Mouse (Mus musculus): ENCODE results near the gene Tacstd2. TPM values are rescaled to one million over a fixed set of nuclear protein-coding genes. Genes with fewer than 3 reads are reported as not detected.
"Not testable (repeated sequence)": the region's sequence is repeated elsewhere in the genome, so short reads cannot be mapped to it uniquely, and the experiment has no call there.

The Tacstd2 gene
- total RNA-seq (2018; cell fraction: chromatin; rRNA removed) = not detected
- not detected for total RNA-seq (2018; cell fraction: cytosol; rRNA removed)
- total RNA-seq (2018; cell fraction: nucleus; rRNA removed) = not detected
- polyA plus RNA-seq (2018) = 0.07 TPM in 1 of 3 replicates, not detected in the others

DNA sequence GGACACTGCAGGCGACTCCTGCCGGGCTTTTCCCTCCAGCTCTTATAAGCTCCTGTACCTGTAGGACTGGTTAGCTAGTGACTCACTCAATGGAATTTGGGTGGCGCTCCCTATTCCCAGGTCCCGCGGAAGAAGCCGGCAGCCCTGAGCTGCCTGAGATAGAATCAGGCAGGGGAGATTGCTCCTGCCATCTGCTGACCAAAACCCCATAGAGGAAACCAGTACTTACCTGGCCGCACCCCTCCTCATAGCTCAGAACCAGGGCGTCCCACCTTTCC lies at the start of gene Tacstd2:
Tacstd2 (minus strand) TSS at position 20 of the 278 bp plus-strand sequence.
- WGBS (ENCODE audit: missing documents) = 45% methylated on average over 8 of the region's 8 CpGs

DNA sequence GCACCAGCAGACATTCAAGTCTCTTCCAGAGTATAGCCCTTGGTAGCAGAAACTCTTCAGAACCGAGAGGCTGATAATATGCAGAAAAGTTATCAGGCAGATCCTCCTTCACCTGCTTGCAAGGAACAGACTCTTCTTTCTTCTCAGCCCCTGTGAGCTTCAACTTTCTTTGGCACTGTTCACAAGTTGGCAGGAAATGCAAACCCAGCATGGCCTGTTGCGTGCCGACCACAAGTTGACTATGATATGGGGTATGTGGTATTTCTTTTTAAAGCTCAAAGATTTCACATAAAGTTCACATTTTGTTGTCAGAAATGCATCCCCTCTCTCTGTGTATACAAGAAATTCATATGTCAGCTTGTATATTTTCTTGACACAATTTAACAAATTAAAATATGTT lies 30.7 kb upstream of the Tacstd2 start:
- H3K36me3 ChIP-seq (ENCODE audit: inconsistent target) = no peaks in the 10 kb centered on the region
- 23% methylated on average over 3 of the region's 3 CpGs for WGBS (ENCODE audit: missing documents)
- no peaks in the 10 kb centered on the region for H3K79me2 ChIP-seq (ENCODE audit: inconsistent target)

More for the DNA sequence above, at the start of gene Tacstd2:
- Histone ChIP-seq H3K4me3 (ENCODE audit: inconsistent target) (no peak within 1 kb of the TSS), H3K27ac (no peak within 1 kb of the TSS), H3K79me2 (ENCODE audit: inconsistent target) (no peaks in the 10 kb centered on the region), H3K36me3 (ENCODE audit: inconsistent target) (no peaks in the 10 kb centered on the region)

DNA sequence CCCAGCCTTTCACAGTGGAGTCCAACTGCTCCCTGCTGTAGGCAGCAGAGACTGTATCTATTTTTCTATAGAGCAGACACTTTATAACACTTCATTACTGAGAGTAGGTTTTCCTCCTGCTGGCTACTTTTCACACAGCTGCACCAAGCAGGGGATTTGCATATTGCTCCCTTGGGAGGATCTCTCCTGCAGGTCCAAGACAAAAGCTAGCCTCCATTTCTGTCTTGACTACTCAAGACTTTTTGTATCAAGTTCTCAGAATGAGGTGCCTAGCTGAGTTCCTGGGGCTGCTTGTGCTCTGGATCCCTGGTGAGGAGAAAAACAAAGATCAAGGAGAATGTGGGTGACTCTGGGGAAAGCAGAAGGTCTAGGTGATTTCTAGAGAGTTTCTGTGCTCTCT lies 19.8 kb upstream of the Tacstd2 start:
- H3K4me3 ChIP-seq (ENCODE audit: inconsistent target) = no peak overlapping the region
- no peaks in the 10 kb centered on the region for H3K36me3 ChIP-seq (ENCODE audit: inconsistent target)
- H3K27ac ChIP-seq = no peak overlapping the region
- no peaks in the 10 kb centered on the region for H3K79me2 ChIP-seq (ENCODE audit: inconsistent target)

More for the DNA sequence above, 30.7 kb upstream of the Tacstd2 start:
- no peak overlapping the region for H3K27ac ChIP-seq
- no peak overlapping the region for H3K4me3 ChIP-seq (ENCODE audit: inconsistent target)

DNA sequence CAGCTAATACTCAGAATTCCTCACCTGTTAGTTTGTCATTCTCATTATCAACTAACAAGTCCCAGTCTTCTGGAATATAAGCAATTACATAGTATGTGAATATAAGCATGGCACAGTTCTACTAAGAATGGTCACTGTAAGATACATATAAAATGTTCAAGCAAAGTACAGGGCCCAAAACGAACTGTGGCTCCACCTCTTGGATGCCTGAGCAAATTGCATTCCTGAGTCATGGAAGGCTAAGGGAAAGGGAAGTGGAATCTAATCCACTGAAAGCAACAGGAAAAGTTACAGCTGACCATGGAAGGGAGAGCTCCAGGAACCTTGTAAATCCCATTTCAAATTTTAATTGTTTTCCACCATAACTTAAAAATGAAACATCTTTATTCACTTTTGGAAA lies 14.0 kb upstream of the Tacstd2 start:
- no peak overlapping the region for H3K4me3 ChIP-seq (ENCODE audit: inconsistent target)
- H3K27ac ChIP-seq = no peak overlapping the region
- no peaks in the 10 kb centered on the region for H3K36me3 ChIP-seq (ENCODE audit: inconsistent target)
- no peaks in the 10 kb centered on the region for H3K79me2 ChIP-seq (ENCODE audit: inconsistent target)
- WGBS (ENCODE audit: missing documents) = 21% methylated on average over 1 of the region's 1 CpGs

DNA sequence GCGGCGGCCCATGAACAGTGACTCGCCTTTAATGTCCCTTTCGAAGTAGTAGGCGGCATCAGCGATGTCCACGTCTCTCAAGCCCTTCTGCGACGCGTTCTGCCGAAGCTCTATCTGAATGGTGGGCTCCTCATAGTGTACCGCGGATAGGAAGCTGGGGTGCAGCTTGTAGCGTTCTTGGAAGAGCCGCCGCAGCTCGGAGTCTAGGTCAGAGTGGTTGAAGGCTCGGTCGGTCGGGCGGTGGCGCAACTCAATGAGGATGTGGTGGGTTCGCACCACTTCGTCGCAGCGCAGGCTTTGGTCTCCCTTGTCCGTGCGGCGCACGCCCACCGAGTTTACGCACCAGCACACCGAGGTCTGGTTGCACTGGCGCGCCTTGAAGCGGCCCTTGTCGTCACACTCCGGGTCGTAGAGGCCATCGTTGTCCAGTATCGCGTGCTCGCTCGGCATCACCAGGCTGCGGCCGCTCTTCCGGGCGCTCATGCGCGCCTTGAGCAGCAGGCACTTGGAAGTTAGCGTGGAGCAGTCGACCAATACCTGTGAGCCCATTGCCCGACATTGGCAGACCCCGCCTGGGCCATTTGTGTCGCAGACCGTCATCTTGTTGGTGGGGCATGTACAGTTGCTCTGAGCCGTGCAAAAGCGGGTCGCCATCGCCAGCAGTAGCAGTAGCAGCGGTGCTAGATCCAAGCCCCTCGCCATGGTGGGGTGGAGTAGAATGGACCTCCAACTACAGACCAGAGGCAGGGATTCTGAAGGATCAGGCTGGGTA lies 405 bp downstream of the Tacstd2 start:
- H3K79me2 ChIP-seq (ENCODE audit: inconsistent target) = no peaks in the 10 kb centered on the region
- 2% methylated on average over 62 of the region's 62 CpGs for WGBS (ENCODE audit: missing documents)
- no peaks in the 10 kb centered on the region for H3K36me3 ChIP-seq (ENCODE audit: inconsistent target)
- H3K4me3 ChIP-seq (ENCODE audit: inconsistent target) = no peak overlapping the region
- no peak overlapping the region for H3K27ac ChIP-seq

DNA sequence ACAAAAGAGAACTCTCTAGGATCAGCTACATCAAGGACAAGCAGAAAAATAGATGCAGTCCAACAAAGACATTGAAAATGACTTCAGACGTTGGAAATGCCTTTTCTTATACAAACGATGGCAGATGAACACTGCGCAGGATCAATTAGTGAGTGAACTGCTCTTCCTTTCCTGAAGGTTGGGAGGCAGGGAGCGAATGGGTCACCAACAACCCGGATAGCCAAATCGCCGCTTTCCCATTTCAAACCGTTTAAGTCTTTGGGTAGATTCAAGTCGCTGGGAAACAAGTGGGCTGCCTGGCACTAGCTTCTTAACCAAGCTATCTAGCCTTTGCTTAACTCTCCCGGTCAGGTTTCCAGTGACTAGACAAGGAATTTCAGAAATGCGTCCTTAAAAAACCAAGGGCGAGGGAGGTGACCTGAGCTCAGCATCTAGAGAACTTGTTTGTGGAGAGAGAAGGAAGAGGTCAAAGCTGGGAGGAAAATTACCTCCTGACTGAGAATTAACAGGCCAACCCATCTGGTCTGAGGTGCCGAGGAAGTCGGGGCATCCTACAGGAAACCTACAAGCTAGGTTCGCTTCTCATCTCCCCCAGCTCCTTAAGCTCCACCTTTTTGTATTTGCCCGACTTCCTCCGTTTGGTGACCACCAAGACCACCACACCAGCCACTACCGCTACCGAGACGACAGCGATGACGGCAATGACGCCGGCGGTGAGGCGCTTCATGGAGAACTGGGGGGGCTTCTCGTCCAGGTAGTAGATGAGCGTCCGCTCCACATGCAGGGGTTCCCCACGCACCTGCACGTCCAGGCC lies 1.2 kb downstream of the Tacstd2 start:
- 20% methylated on average over 31 of the region's 31 CpGs for WGBS (ENCODE audit: missing documents)
- Histone ChIP-seq H3K27ac (no peak overlapping the region), H3K4me3 (ENCODE audit: inconsistent target) (no peak overlapping the region), H3K79me2 (ENCODE audit: inconsistent target) (no peaks in the 10 kb centered on the region), H3K36me3 (ENCODE audit: inconsistent target) (no peaks in the 10 kb centered on the region)

DNA sequence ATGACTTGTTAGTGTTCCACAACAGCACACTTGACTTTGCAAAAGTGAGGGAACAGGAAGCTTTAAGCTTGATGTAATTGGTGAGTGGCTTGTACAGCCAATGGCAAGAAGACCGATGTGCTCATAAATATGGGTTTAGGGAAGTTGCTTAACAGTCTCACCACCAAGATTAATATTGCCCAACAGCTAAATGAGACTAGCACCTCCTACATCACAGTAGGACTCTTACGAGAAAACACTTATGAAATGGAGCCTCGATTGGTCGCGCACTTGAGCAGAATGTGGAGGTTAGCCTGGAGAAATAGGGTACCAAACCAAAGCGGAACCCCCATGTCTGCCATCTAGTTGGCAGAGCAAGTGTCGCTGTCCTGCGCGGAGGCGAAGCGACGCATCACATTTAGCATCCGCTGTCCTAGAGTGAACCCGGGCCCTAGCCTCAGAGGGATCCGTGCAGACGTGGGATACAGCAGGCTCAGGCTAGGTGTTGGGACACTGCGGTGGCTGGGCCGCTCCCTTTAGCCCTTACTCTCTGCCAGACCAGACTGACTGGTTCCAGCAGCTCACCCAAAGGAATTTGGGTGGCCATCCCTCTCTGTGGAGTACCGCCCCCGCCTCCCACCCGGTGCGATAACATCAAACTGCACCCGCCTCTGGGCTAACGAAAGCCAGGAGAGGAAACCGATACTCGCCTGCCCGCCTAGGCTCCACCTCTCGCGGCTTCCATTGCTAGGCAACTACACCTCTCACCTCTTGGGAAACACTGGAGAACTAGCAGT lies 2.7 kb downstream of the Tacstd2 start:
- Histone ChIP-seq H3K79me2 (ENCODE audit: inconsistent target) (no peaks in the 10 kb centered on the region), H3K4me3 (ENCODE audit: inconsistent target) (peak overlapping the region; percentile 15), H3K36me3 (ENCODE audit: inconsistent target) (no peaks in the 10 kb centered on the region), H3K27ac (no peak overlapping the region)
- WGBS (ENCODE audit: missing documents) = 4% methylated on average over 29 of the region's 29 CpGs

DNA sequence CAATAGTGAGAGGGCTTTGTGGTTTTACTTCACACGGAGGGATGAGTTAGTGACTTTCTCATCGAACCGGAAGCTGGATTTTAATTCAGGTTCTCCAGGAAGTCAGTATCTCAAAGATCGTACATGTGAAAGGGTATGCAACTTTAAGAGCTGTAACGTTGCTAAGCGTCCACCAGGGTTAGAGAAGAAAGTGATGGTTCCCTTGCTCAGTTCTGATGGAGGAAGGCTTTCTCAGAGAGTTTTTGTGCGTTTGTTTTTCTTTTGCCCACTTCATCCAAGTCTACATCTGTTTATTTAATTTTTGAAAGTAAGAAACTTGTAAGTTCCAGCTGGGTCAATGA lies 3.8 kb downstream of the Tacstd2 start:
- WGBS (ENCODE audit: missing documents) = 48% methylated on average over 7 of the region's 7 CpGs
- Histone ChIP-seq H3K27ac (no peak overlapping the region), H3K79me2 (ENCODE audit: inconsistent target) (no peaks in the 10 kb centered on the region), H3K36me3 (ENCODE audit: inconsistent target) (no peaks in the 10 kb centered on the region), H3K4me3 (ENCODE audit: inconsistent target) (no peak overlapping the region)

DNA sequence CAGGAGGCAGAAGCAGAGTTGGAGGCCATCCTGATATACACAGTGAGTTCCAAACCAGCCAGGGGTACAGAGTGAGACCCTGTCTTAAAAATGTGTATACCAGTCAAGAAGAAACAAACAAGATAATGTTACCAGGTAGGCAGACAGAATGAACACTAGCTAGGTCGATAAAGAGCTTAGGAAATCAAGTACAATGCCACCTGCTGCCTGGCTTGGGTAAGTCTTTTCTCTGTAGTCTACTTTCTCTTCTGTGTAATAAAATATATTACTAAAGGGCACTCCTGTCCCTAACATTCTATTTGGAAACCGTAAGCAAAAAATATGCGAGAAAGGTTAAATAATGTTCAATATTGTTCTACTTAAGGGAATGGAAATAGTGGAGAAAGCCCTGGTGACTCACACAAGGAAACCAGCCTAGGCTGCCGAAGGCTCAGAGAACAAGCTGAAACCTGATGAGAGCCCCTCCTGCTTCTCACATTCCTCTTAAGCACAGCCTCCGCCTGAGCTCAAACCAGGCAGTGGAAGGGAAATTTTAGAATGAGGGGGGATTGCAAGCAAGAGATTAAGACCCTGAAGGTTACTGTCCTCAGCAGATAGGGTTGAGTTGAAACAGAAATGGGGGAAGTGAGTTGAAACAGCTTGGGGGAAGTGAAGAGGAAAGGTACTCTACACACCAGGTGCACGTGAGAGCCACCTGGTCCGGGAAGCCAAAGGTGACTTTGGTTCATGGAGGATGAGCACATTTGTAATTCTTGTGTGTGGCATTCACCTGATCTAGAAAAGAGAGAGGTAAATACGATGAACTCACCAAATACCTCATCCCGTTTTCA lies 4.4 kb downstream of the Tacstd2 start:
- Histone ChIP-seq H3K79me2 (ENCODE audit: inconsistent target) (no peaks in the 10 kb centered on the region), H3K4me3 (ENCODE audit: inconsistent target) (no peak overlapping the region), H3K27ac (no peak overlapping the region), H3K36me3 (ENCODE audit: inconsistent target) (no peaks in the 10 kb centered on the region)
- WGBS (ENCODE audit: missing documents) = 48% methylated on average over 9 of the region's 9 CpGs

DNA sequence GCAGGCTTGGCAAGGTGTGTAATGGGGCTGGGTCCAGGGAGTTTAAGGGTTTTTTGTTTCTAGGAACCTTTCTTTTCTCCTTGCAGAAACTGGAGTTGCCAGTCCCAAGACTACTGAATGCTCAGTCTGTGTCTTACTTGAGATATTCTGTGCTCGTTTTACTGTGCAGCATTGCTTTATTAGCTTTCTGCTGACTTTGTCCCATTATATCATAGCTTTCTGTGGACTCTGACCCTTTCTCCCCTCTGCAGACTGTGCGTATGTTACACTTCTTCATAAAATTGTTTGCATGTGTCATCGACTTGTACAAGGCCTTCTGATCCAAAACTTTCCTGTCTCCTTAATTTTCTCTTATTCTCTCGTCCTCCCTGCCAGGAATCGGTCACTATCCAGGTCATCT lies 9.2 kb downstream of the Tacstd2 start:
- no peak overlapping the region for H3K27ac ChIP-seq
- no peaks in the 10 kb centered on the region for H3K36me3 ChIP-seq (ENCODE audit: inconsistent target)
- 100% methylated on average over 5 of the region's 5 CpGs for WGBS (ENCODE audit: missing documents)
- H3K79me2 ChIP-seq (ENCODE audit: inconsistent target) = no peaks in the 10 kb centered on the region
- no peak overlapping the region for H3K4me3 ChIP-seq (ENCODE audit: inconsistent target)

DNA sequence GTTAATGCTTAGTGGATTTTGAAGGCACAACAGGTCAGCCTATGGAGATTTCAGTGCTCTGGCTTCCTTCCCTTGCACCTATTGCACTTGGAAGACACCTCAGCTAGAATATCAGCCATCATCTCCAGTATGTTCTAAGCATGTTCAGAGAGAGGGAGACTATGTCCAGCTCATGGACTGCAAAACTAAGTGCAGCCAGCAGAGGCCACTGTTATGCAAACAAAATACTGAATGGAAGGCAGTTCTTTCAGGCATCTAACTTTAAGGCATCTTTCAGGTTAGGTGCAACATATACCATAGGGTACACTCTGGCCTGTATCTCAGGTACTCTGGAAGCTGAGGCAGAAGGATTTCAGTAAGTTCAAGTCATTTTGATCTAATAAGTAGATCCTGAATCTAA lies 24.8 kb downstream of the Tacstd2 start:
- Histone ChIP-seq H3K79me2 (ENCODE audit: inconsistent target) (no peaks in the 10 kb centered on the region), H3K27ac (no peak overlapping the region), H3K36me3 (ENCODE audit: inconsistent target) (no peaks in the 10 kb centered on the region), H3K4me3 (ENCODE audit: inconsistent target) (no peak overlapping the region)

DNA sequence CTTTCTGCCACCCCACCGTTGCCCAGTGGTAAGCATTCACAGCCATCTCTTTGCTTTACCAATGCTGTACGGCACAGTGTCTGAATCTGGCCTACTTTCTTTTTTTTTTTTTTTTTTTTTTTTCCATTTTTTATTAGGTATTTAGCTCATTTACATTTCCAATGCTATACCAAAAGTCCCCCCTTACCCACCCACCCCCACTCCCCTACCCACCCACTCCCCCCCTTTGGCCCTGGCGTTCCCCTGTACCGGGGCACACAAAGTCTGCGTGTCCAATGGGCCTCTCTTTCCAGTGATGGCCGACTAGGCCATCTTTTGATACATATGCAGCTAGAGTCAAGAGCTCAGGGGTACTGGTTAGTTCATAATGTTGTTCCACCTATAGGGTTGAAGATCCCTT lies 33.7 kb downstream of the Tacstd2 start:
- H3K36me3 ChIP-seq (ENCODE audit: inconsistent target); H3K79me2 ChIP-seq (ENCODE audit: inconsistent target); H3K4me3 ChIP-seq (ENCODE audit: inconsistent target); H3K27ac ChIP-seq: not testable (repeated sequence)
- 100% methylated on average over 1 of the region's 6 CpGs for WGBS (ENCODE audit: missing documents)

DNA sequence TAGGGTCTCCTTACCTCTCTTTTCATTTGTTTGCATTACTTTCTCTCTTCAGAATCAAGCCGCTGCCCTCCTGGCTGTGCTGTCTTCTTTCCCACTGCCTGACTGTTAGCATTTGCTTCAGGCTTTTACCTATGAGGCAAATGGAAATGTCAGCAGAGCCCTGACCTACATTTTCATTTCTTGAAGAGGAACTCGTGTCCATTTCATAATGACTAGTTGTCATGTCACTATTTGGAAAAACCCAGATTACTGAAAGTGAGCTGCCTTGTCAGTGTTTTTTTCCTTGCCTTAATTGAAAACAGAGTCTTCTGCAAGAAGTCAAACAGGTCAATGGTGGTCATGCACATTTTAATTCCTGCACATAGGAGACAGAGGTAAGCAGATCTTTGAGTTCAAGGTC lies 43.8 kb downstream of the Tacstd2 start, which contains the start of gene Il23r:
Il23r (minus strand) TSS at position 101 of the 400 bp plus-strand sequence.
- WGBS (ENCODE audit: missing documents) = 92% methylated on average over 2 of the region's 2 CpGs
- no peak within 1 kb of the TSS for H3K27ac ChIP-seq
- H3K36me3 ChIP-seq (ENCODE audit: inconsistent target) = no peaks in the 10 kb centered on the region
- no peak within 1 kb of the TSS for H3K4me3 ChIP-seq (ENCODE audit: inconsistent target)
- no peaks in the 10 kb centered on the region for H3K79me2 ChIP-seq (ENCODE audit: inconsistent target)
